Mouse (Mus musculus): ENCODE data around the gene Vwa3a.

Gene Vwa3a

GRCm38 (mm10) chr7:120838436-120839160 lies 99.5 kb downstream of the Vwa3a start:
- no peak for DNase-seq

GRCm38 (mm10) chr7:120839786-120840185 lies 100.7 kb downstream of the Vwa3a start:
- no peak for DNase-seq

- peak; percentile 99 for DNase-seq
Measured at GRCm38 (mm10) chr7:120842345-120843036, 103.4 kb downstream of the Vwa3a start, which contains the start of gene Eef2k. TSS of gene Eef2k (plus strand) at chr7:120842831.

GRCm38 (mm10) chr7:120843037-120843621 lies 104.0 kb downstream of the Vwa3a start:
- DNase-seq = peak; percentile 99

GRCm38 (mm10) chr7:120843852-120844435 lies 104.8 kb downstream of the Vwa3a start:
- DNase-seq = peak; percentile 91

GRCm38 (mm10) chr7:120844689-120845088 lies 105.6 kb downstream of the Vwa3a start:
- DNase-seq = no peak

- DNase-seq = no peak
Measured at GRCm38 (mm10) chr7:120848831-120849512, 109.9 kb downstream of the Vwa3a start.

- no peak for DNase-seq
Measured at GRCm38 (mm10) chr7:120850165-120850564, 111.0 kb downstream of the Vwa3a start.
